Mouse (Mus musculus): ENCODE results near the gene Zfp185. TPM values are rescaled to one million over a fixed set of nuclear protein-coding genes. Genes with fewer than 3 reads are reported as not detected.

Gene Zfp185
- 6.5 and 7.0 TPM in 2 replicates for polyA plus RNA-seq (2014; fragmentation: Nextera tagmentation; extraction: Ambion mirVana)

DNA sequence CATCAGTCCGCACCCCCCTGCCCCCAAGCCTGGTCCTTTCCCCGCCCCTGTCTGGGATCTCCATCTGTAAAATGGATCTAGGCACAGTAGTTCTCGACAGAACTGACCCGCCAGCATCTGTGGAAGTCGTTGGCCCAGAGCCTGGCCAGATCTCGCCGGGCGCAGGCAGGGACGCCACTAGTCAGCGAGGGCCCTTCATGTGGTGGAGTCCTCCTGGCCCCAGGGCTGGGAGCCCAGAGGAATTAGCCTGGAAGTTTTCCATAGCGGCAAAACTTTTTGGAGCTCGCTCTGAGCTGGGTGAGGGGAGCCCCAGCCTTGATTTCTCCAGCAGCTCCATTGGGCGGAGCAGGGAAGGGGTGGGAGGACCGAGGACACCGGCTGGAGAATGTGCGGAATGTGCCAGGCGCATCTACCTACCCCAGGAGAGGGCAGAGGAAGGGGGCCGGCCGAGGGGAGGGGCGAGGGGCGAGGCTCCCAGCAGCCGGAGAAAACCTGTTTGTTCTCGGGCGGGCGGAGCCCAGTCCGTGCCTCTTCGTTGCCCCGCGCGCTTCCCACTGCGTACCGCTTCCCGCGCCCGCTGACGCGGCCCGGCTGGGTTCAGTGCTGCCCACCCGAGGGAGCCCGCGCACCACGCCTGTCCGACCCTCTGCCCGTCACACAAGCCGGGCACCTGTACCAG, at the start of gene Zfp185:
Gene Zfp185, plus strand, starts transcription at position 499 of the 679 bp plus-strand sequence.
- peak within 1 kb of the TSS; percentile 55 for H3K4me2 ChIP-seq (ENCODE audit: low read depth, low read length)
- no peaks in the 10 kb centered on the region for H3K36me3 ChIP-seq (replicated peaks; ENCODE audit: control insufficient read depth, insufficient read depth, low read depth, low read length)
- WGBS: 12% methylated on average over 32 of the region's 45 CpGs
- H3K4me3 ChIP-seq (ENCODE audit: low read depth, low read length): peak within 1 kb of the TSS; percentile 35
- no peaks in the 10 kb centered on the region for H3K9me3 ChIP-seq (replicated peaks; ENCODE audit: control insufficient read depth, low read length)
- no peaks in the 10 kb centered on the region for H3K27me3 ChIP-seq (ENCODE audit: control insufficient read depth, insufficient read depth, low read length)
- DNase-seq (ENCODE audit: low spot score): peak; percentile 67
- peak within 1 kb of the TSS; percentile 32 for H3K9ac ChIP-seq (replicated peaks; ENCODE audit: low read length)
- peak; percentile 84 for ATAC-seq (replicated peaks; ENCODE audit: insufficient number of reproducible peaks, low FRiP score, low TSS enrichment, low read depth)
- no peaks in the 10 kb centered on the region for H3K4me1 ChIP-seq (ENCODE audit: control insufficient read depth, insufficient read depth, low read length)
- H3K27ac ChIP-seq (replicated peaks; ENCODE audit: low read depth, low read length): no peak within 1 kb of the TSS

DNA sequence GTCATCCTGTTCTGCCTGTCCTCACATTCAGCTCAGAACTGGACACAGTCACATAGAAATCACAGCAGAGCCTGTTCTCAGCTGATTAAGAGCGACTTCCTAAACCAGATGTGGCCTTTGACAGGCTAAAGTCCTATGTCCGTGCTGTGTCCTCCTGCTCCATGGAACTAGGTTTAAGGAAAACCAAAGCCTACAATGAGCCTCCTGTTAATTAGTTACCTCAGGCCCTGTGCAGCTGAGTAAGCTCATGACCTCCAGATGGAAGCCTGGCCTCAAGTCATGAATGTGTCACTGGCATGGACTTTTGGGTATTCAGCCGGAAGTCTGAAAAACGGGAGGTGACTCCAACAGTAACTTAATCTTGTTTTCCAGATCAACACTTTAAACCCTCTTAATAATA, 33.7 kb upstream of the Zfp185 start:
- DNase-seq (ENCODE audit: low spot score) (no peak), ATAC-seq (replicated peaks; ENCODE audit: insufficient number of reproducible peaks, low FRiP score, low TSS enrichment, low read depth) (no peak)
- Histone ChIP-seq H3K27ac (replicated peaks; ENCODE audit: low read depth, low read length) (no peak overlapping the region), H3K36me3 (replicated peaks; ENCODE audit: control insufficient read depth, insufficient read depth, low read depth, low read length) (no peaks in the 10 kb centered on the region), H3K9me3 (replicated peaks; ENCODE audit: control insufficient read depth, low read length) (no peaks in the 10 kb centered on the region), H3K4me2 (ENCODE audit: low read depth, low read length) (no peak overlapping the region), H3K4me3 (ENCODE audit: low read depth, low read length) (no peak overlapping the region), H3K27me3 (ENCODE audit: control insufficient read depth, insufficient read depth, low read length) (no peaks in the 10 kb centered on the region), H3K4me1 (ENCODE audit: control insufficient read depth, insufficient read depth, low read length) (no peaks in the 10 kb centered on the region), H3K9ac (replicated peaks; ENCODE audit: low read length) (no peak overlapping the region)
- 79% methylated on average over 4 of the region's 4 CpGs for WGBS

DNA sequence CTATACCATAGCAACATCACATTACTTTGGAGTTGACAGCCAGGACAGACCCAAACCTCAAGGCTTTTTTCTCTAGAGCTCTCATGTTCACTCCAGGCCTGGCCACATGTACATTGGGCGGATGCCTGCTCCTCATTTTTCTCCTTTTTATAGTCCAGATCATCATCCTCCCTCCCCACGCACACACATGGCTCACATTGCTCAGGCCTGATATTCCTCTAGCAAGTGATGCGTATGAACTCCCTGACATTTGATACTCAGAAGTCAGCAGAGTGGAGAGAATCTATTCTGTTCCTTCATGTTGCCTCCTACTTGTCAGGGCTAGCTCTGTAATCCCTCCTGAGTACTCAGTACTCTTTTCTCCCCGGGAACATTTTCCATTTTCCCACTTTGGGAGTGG, 30.7 kb upstream of the Zfp185 start:
- Histone ChIP-seq H3K4me3 (ENCODE audit: low read depth, low read length) (no peak overlapping the region), H3K9me3 (replicated peaks; ENCODE audit: control insufficient read depth, low read length) (no peaks in the 10 kb centered on the region), H3K4me2 (ENCODE audit: low read depth, low read length) (no peak overlapping the region), H3K27ac (replicated peaks; ENCODE audit: low read depth, low read length) (no peak overlapping the region), H3K9ac (replicated peaks; ENCODE audit: low read length) (no peak overlapping the region), H3K27me3 (ENCODE audit: control insufficient read depth, insufficient read depth, low read length) (no peaks in the 10 kb centered on the region), H3K4me1 (ENCODE audit: control insufficient read depth, insufficient read depth, low read length) (no peaks in the 10 kb centered on the region), H3K36me3 (replicated peaks; ENCODE audit: control insufficient read depth, insufficient read depth, low read depth, low read length) (no peaks in the 10 kb centered on the region)
- WGBS: 87% methylated on average over 4 of the region's 4 CpGs
- ATAC-seq (replicated peaks; ENCODE audit: insufficient number of reproducible peaks, low FRiP score, low TSS enrichment, low read depth) (no peak), DNase-seq (ENCODE audit: low spot score) (no peak)

DNA sequence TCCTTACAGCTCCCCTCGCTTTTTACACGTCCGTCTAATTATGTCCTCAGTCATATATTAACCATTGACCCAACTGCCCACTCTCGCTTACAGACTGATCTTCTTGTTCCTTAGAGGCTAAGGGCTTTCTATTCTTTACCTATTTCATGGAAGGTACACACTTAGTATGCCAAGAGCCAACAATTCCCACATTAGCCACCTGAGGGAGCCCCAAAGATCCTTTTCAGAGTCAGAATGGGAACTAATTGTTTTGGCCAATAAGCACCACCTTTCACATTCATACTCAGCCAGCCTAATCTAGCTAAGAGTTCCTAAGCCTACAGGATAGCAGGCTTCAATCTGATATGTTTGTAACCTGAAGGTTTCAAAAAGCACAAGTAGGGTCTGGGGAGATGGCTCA, 26.7 kb upstream of the Zfp185 start:
- Histone ChIP-seq H3K9me3 (replicated peaks; ENCODE audit: control insufficient read depth, low read length) (no peaks in the 10 kb centered on the region), H3K36me3 (replicated peaks; ENCODE audit: control insufficient read depth, insufficient read depth, low read depth, low read length) (no peaks in the 10 kb centered on the region), H3K27ac (replicated peaks; ENCODE audit: low read depth, low read length) (no peak overlapping the region), H3K9ac (replicated peaks; ENCODE audit: low read length) (no peak overlapping the region), H3K27me3 (ENCODE audit: control insufficient read depth, insufficient read depth, low read length) (no peaks in the 10 kb centered on the region), H3K4me1 (ENCODE audit: control insufficient read depth, insufficient read depth, low read length) (no peaks in the 10 kb centered on the region), H3K4me2 (ENCODE audit: low read depth, low read length) (no peak overlapping the region), H3K4me3 (ENCODE audit: low read depth, low read length) (no peak overlapping the region)
- WGBS: 73% methylated on average over 4 of the region's 4 CpGs
- DNase-seq (ENCODE audit: low spot score) (peak; percentile 2), ATAC-seq (replicated peaks; ENCODE audit: insufficient number of reproducible peaks, low FRiP score, low TSS enrichment, low read depth) (no peak)

DNA sequence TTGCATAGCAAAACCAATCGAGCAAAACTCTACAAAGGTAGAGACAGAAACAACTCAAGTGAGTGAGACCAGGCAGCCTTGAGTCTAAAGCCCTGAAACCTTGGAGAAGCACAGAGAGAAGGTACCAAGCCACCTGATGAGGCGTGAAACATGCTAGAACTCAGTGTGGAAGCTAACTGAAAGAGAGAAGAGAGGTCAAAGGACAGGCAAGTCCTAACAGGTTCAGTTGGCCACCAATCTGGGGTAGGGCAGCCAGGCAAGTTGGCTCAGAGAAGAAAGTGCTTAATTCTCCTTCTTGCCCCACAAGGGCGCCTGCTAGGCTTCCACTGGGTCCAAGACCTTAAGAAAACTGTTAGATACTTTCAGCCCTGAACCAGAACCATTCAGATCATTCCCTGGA, 25.6 kb upstream of the Zfp185 start:
- Histone ChIP-seq H3K4me2 (ENCODE audit: low read depth, low read length) (no peak overlapping the region), H3K27me3 (ENCODE audit: control insufficient read depth, insufficient read depth, low read length) (no peaks in the 10 kb centered on the region), H3K9ac (replicated peaks; ENCODE audit: low read length) (no peak overlapping the region), H3K4me3 (ENCODE audit: low read depth, low read length) (no peak overlapping the region), H3K9me3 (replicated peaks; ENCODE audit: control insufficient read depth, low read length) (no peaks in the 10 kb centered on the region), H3K27ac (replicated peaks; ENCODE audit: low read depth, low read length) (no peak overlapping the region), H3K36me3 (replicated peaks; ENCODE audit: control insufficient read depth, insufficient read depth, low read depth, low read length) (no peaks in the 10 kb centered on the region), H3K4me1 (ENCODE audit: control insufficient read depth, insufficient read depth, low read length) (no peaks in the 10 kb centered on the region)
- WGBS: 71% methylated on average over 3 of the region's 3 CpGs
- ATAC-seq (replicated peaks; ENCODE audit: insufficient number of reproducible peaks, low FRiP score, low TSS enrichment, low read depth) (no peak), DNase-seq (ENCODE audit: low spot score) (no peak)

DNA sequence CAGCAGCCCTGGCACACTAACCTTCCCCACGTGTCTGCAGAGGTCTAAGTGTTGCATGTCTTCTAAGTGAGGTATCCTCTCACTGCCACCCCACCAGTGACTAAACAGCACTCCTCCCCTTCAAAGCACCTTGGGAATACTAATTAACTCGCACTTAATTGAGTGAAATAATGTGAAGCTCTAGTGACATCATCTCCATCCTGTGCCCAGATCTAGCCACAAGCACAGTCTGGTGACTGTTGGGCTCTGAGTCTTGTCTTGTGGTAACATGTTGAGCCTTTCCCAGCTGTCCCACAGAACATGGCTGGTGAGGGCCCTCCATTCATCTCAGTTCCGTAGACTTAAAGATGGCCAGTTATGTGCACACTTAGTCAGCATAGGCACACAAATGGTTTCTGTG, 24.4 kb upstream of the Zfp185 start:
- no peak overlapping the region for H3K27ac ChIP-seq (replicated peaks; ENCODE audit: low read depth, low read length)
- H3K4me3 ChIP-seq (ENCODE audit: low read depth, low read length): no peak overlapping the region
- H3K4me2 ChIP-seq (ENCODE audit: low read depth, low read length): no peak overlapping the region
- DNase-seq (ENCODE audit: low spot score): no peak
- 83% methylated on average over 3 of the region's 3 CpGs for WGBS
- ATAC-seq (replicated peaks; ENCODE audit: insufficient number of reproducible peaks, low FRiP score, low TSS enrichment, low read depth): no peak
- H3K36me3 ChIP-seq (replicated peaks; ENCODE audit: control insufficient read depth, insufficient read depth, low read depth, low read length): no peaks in the 10 kb centered on the region
- H3K9me3 ChIP-seq (replicated peaks; ENCODE audit: control insufficient read depth, low read length): no peaks in the 10 kb centered on the region
- H3K4me1 ChIP-seq (ENCODE audit: control insufficient read depth, insufficient read depth, low read length): no peaks in the 10 kb centered on the region
- no peak overlapping the region for H3K9ac ChIP-seq (replicated peaks; ENCODE audit: low read length)
- H3K27me3 ChIP-seq (ENCODE audit: control insufficient read depth, insufficient read depth, low read length): no peaks in the 10 kb centered on the region

DNA sequence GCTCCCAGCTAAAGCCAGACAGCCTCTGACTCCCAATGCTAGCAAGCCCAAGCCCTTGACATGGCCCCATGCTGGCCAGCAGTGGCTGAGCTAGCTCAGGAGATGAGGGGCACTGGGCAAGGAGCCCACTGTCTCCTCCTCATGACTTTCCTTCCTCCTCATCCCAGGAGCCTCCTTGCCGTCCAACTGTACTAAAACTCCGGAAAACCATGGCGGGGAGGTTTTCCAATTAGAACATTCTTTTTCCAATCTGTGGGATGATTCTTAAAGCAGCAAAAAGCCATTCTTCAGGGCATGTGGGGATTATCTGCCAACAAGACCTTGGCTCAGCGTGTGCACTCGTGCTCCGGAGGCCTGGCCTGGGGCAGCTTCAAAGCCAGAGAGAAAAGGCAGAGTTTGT, 4.3 kb upstream of the Zfp185 start:
- Histone ChIP-seq H3K27me3 (ENCODE audit: control insufficient read depth, insufficient read depth, low read length) (no peaks in the 10 kb centered on the region), H3K4me3 (ENCODE audit: low read depth, low read length) (no peak overlapping the region), H3K4me2 (ENCODE audit: low read depth, low read length) (no peak overlapping the region), H3K9ac (replicated peaks; ENCODE audit: low read length) (no peak overlapping the region), H3K27ac (replicated peaks; ENCODE audit: low read depth, low read length) (no peak overlapping the region), H3K36me3 (replicated peaks; ENCODE audit: control insufficient read depth, insufficient read depth, low read depth, low read length) (no peaks in the 10 kb centered on the region), H3K9me3 (replicated peaks; ENCODE audit: control insufficient read depth, low read length) (no peaks in the 10 kb centered on the region), H3K4me1 (ENCODE audit: control insufficient read depth, insufficient read depth, low read length) (no peaks in the 10 kb centered on the region)
- DNase-seq (ENCODE audit: low spot score) (no peak), ATAC-seq (replicated peaks; ENCODE audit: insufficient number of reproducible peaks, low FRiP score, low TSS enrichment, low read depth) (no peak)
- WGBS: 59% methylated on average over 6 of the region's 6 CpGs

DNA sequence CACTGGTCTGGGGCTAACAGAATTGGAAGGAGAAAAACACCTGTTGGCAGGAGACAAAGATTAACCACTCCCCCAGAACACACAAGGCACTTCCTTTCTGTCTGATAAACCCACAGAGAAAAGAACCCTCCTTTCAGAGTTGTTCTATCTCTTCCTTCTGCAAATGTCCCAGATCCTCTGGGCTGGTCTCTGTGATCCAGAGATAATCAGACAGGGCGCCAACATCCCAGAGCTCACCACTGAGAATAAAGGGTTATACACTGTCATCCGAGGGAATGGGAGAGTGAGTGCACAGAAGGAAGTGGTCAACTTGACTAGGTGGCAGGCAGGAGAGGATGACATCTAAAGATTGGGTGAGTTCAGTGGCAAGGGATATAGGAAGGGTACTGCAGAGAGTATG, 1.5 kb upstream of the Zfp185 start:
- ATAC-seq (replicated peaks; ENCODE audit: insufficient number of reproducible peaks, low FRiP score, low TSS enrichment, low read depth) (no peak), DNase-seq (ENCODE audit: low spot score) (no peak)
- Histone ChIP-seq H3K4me1 (ENCODE audit: control insufficient read depth, insufficient read depth, low read length) (no peaks in the 10 kb centered on the region), H3K27me3 (ENCODE audit: control insufficient read depth, insufficient read depth, low read length) (no peaks in the 10 kb centered on the region), H3K36me3 (replicated peaks; ENCODE audit: control insufficient read depth, insufficient read depth, low read depth, low read length) (no peaks in the 10 kb centered on the region), H3K27ac (replicated peaks; ENCODE audit: low read depth, low read length) (no peak overlapping the region), H3K9me3 (replicated peaks; ENCODE audit: control insufficient read depth, low read length) (no peaks in the 10 kb centered on the region), H3K4me3 (ENCODE audit: low read depth, low read length) (no peak overlapping the region), H3K4me2 (ENCODE audit: low read depth, low read length) (no peak overlapping the region), H3K9ac (replicated peaks; ENCODE audit: low read length) (no peak overlapping the region)
- 88% methylated on average over 2 of the region's 2 CpGs for WGBS
